Mouse (Mus musculus): ENCODE results near the gene Efr3b.
A peak's percentile ranks its signal among the peaks of the same experiment; 100 is the strongest.

The Efr3b gene

GRCm38 (mm10) chr12:4038061-4039041, at the start of gene Efr3b:
Gene Efr3b (minus strand): TSS chr12:4038915.
- peak; percentile 74 for DNase-seq (ENCODE audit: low spot score)

GRCm38 (mm10) chr12:4083441-4083840, 44.7 kb upstream of the Efr3b start:
- DNase-seq (ENCODE audit: low spot score), result no peak

GRCm38 (mm10) chr12:4082132-4083001, 43.7 kb upstream of the Efr3b start, which contains the start of gene Dnajc27:
Gene Dnajc27 (plus strand): TSS chr12:4082583.
- peak; percentile 93 for DNase-seq (ENCODE audit: low spot score)

- peak; percentile 77 for DNase-seq (ENCODE audit: low spot score)
Observed at GRCm38 (mm10) chr12:4080311-4080710, 41.6 kb upstream of the Efr3b start.

GRCm38 (mm10) chr12:4078069-4078468, 39.4 kb upstream of the Efr3b start:
- DNase-seq (ENCODE audit: low spot score), result no peak

- DNase-seq (ENCODE audit: low spot score), result no peak
Observed at GRCm38 (mm10) chr12:4076383-4076782, 37.7 kb upstream of the Efr3b start.

GRCm38 (mm10) chr12:4075407-4075806, 36.7 kb upstream of the Efr3b start:
- no peak for DNase-seq (ENCODE audit: low spot score)

GRCm38 (mm10) chr12:4071671-4072070, 33.0 kb upstream of the Efr3b start:
- DNase-seq (ENCODE audit: low spot score), result no peak

GRCm38 (mm10) chr12:4068551-4068950, 29.8 kb upstream of the Efr3b start:
- DNase-seq (ENCODE audit: low spot score), result no peak

GRCm38 (mm10) chr12:4066681-4067459, 28.2 kb upstream of the Efr3b start:
- DNase-seq (ENCODE audit: low spot score), result peak; percentile 65

- DNase-seq (ENCODE audit: low spot score), result no peak
Observed at GRCm38 (mm10) chr12:4065944-4066343, 27.2 kb upstream of the Efr3b start.

- DNase-seq (ENCODE audit: low spot score), result no peak
Observed at GRCm38 (mm10) chr12:4065498-4065897, 26.8 kb upstream of the Efr3b start.

- no peak for DNase-seq (ENCODE audit: low spot score)
Observed at GRCm38 (mm10) chr12:4059683-4060082, 21.0 kb upstream of the Efr3b start.

- DNase-seq (ENCODE audit: low spot score), result no peak
Observed at GRCm38 (mm10) chr12:4058321-4058720, 19.6 kb upstream of the Efr3b start.

- DNase-seq (ENCODE audit: low spot score), result no peak
Observed at GRCm38 (mm10) chr12:4054845-4055244, 16.1 kb upstream of the Efr3b start.

GRCm38 (mm10) chr12:4053643-4054042, 14.9 kb upstream of the Efr3b start:
- no peak for DNase-seq (ENCODE audit: low spot score)

GRCm38 (mm10) chr12:4050861-4051425, 12.2 kb upstream of the Efr3b start:
- DNase-seq (ENCODE audit: low spot score), result no peak

- DNase-seq (ENCODE audit: low spot score), result no peak
Observed at GRCm38 (mm10) chr12:4048031-4048430, 9.3 kb upstream of the Efr3b start.

GRCm38 (mm10) chr12:4045992-4046391, 7.3 kb upstream of the Efr3b start:
- no peak for DNase-seq (ENCODE audit: low spot score)

- DNase-seq (ENCODE audit: low spot score), result no peak
Observed at GRCm38 (mm10) chr12:4042411-4042810, 3.7 kb upstream of the Efr3b start.

- DNase-seq (ENCODE audit: low spot score), result no peak
Observed at GRCm38 (mm10) chr12:4039046-4039445, 331 bp upstream of the Efr3b start.

Measured in left cerebral cortex, adult 11 months (tissue).